Mouse (Mus musculus) urinary bladder, adult 18-20 months (tissue): ENCODE measurements around the gene Rad51b.

Experiments
- DNase-seq, 2 experiments: peaks; one replicate each; pipeline ENCODE4 v3.0.0; 2022; ENCODE audit warnings: low spot score in 2 of 2, mixed read lengths in 2 of 2

The Rad51b gene

GRCm38 (mm10) chr12:79490626-79491025 lies 193.5 kb downstream of the Rad51b start:
- no peak for DNase-seq

- DNase-seq: no peak
These were observed 195.1 kb downstream of the Rad51b start for GRCm38 (mm10) chr12:79492175-79492574.

DNA sequence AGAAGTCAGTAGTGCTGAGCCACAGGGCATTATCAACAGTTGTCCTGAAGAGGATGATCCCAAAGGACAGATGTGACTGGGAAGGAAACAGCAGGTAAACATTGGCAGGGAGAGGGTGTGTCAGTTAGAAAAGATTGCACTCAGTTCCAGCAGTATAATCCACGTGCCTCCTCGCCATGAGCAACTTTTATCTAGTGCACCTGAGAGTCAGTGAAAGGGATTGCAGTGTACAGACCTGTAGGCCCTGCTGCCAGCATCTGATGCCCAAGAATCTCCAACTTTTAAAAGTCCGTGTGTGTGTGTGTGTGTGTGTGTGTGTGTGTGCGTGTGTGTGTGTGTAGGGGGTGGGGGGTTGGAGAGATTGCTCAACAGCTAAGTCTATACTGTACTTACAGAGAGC lies 195.5 kb downstream of the Rad51b start:
- no peak for DNase-seq

- no peak for DNase-seq
These were observed 196.4 kb downstream of the Rad51b start for GRCm38 (mm10) chr12:79493481-79493880.

DNA sequence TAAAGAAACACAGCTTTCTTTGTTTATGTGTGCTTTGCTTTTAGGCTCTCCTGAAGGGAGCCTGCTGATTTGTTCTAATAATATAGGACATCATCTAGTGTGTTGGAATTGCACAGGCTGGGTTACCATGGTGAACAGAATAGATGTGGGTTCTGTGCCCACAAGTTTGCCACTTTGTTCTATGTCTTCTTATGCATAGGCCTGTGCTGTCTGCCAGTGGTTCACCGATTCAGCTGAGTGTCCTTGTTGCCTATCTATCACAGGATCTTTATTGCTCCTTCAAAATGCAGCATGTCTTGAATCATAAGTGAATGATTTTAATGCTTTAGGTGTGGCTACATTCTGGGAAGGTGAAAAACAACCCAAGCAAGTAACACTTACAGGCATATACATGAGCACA lies 201.2 kb downstream of the Rad51b start:
- DNase-seq: no peak

DNA sequence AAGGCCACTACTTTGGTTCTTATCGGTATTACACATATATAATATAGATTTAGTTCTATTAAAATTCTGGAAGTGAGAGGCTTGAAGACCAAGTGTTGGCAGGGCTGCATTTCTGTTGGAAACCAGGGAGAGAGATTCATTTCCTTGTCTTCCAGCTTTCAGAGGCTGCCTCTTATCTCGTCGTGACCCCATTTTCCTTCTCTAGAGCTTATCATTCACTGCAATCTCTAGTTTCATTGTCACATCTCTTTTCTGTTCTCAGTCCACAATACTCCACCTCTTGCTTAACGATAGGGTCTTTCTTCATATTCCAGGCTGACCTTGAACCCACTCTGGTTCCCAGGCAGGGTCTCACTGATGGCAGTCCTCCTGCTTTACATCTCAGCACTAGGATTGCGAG lies 202.7 kb downstream of the Rad51b start:
- no peak for DNase-seq

DNA sequence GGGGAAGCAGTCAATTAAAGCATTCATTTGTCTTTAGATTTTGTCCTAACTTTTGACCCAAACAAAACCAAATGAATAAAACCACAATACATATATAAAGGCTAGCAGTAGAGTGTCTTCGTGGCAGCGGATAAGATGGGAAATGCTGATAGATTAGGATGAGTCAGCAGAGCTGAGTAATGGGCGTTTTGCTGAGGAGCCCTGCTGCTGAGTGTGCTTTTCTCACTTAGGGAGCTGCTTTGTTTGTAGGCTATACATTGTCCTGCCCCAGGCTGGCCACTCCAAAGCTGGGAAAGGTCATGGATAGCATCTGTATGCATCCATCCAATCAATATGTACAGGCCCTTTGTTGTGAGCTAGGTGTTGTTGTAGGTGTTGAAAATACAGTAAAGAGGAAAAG lies 204.8 kb downstream of the Rad51b start:
- no peak for DNase-seq

- DNase-seq: no peak
These were observed 205.9 kb downstream of the Rad51b start for GRCm38 (mm10) chr12:79502862-79503581.

DNA sequence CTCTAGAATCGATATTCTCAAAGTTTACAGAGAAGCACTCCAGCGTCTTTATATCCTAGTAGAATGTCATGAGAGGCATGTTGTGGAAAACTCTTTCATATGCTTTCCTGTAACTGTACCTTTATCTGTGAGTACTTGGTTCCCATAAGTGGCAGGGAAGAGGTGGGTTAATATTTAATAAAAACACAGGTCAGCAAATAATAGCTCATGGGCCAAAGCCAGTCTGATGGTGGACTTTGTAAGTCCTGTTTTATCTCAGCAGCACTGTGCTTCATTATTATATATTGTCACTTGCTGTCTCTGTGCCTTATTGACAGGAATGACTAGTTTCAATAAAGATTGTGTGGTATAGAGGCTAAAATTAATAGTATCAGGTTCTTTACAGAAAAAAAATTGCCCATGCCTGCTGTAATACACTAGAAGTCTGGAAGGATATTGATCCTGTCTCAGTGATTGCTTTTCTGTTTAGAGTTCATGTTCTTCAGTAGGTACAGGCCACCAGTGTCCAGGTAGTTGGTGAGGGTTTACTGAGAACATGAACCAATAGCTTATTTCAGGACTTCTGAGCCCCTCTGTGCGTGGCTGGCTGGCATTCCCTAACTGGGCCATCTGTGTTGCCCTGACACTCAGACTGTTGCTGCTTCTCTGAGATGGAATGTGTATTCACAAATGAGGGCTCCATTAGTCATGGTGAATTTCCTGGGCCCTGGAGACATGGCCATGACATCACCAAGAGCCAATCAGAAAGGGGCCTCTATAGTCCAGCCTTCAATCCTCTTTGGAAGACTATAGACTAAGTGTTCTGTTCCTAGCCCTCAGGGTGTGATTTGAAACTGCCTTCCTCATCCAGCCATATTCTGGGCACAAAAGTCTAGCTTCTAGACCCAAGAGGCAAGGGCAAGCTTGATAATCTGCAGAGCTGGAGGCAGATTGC lies 206.8 kb downstream of the Rad51b start:
- DNase-seq: no peak

DNA sequence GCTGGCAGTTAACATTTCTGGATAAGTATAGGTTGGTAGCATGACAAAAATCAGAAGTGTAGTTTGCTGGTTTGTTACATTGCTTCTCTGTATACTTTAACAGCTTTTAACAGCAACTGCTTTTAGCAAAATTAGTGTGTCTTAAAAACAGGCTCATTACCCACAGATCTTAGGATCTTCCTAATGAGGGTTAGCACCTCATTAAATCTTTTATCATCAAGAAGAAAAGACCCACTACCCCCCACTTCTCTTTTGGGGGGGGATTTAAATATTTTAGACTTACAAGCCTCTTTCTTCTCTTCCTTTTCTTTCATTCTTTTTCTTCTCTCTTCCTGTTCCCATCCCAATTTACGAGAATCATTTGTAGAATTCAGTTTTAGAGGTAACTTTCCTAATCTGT lies 207.6 kb downstream of the Rad51b start:
- no peak for DNase-seq

- DNase-seq: no peak
These were observed 209.3 kb downstream of the Rad51b start for GRCm38 (mm10) chr12:79506421-79506820.

DNA sequence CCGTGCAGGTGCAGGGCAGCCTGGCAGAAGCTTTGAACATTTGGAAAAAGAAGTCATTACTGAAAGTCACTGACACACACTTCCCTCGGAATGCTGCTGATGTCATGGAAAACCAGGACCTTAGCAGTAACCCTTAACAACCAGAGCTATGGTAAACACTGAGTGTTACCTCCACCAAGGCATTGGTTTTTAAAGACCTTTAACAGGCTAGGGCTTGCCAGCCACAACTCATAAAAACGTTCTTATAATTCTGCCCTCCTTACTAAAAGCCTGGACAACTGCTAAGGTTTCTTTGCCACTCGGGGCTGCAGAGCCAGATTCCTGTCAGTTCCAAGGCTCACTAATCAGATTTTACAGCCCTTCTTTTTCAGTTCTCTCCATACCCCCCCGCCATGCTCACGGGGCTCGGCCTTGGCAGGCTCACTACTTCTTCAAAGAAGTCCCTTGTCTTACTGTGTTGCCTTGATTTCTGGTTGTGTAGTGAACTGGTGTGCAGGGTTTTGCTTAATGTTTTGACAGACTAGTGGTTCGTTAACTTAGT lies 210.1 kb downstream of the Rad51b start:
- DNase-seq: peak; percentile 34 to 60

DNA sequence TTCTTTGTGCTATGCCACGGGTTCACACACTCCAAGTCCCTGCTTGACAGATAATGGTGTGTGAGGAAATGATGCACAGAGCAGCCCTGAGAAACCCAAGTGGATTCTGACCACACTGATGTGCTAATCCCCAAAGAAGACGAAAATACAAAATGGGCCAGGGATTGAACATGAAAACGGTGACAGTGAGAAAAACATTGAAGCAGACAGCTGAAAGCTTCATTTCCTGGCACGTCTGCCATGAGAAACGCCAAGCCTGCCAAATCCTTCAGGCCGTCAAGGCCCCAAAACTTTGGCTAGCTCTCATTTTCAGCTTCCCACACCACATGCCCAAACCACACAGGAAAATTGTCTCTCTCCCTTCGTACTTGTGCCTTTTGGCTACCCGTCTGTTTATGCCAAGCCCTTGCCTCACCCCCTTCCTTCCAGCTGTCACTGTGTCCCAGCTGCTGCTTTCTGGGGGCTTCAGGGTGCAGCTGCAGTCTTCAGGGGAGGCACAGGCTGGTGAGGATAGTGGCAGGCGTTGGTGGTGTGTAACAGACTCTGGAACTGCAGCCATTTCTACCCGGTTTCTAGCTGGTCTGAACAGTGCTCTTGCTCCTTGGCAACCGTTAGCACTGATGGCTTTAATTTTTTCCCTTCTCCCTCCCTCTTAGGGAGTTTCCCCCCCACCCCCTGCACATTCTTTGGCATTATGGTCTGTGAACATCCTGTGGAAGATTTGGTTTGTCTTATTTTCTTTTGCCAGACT lies 214.5 kb downstream of the Rad51b start:
- peak in 1 of 2 experiments; percentile 25 for DNase-seq

GRCm38 (mm10) chr12:79512205-79512886 lies 215.3 kb downstream of the Rad51b start:
- no peak for DNase-seq

DNA sequence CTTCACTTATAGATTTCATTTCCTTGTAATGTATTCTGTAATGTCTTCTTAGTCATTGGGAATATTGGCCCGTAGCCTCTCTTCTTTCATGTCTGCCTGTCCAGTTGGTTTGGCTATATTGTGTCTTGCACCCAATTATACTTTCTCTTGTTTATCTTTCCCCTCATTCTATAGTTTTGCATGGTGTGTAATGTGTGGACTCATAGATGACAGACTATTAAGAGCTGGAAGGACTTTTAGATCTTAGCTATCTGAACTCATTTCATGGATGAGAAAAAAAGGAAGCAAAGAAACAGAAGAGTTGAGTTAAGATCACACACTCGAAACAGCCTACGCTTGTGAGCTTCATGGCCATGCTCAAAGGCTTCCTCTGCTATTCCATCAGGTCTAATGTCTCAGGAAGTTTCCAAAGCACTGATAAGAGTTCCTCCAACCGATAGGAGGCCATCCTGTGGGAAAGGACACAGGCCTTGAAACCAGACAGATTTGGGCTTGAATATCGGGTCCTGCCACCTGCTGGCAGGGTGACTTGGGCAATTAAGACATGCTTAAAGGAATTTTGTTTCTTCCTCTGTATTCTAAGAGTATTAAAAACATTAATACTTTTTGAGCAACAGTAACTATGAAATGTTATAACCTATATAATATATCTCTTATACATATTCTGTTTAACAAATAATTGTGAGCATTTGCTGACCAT lies 216.1 kb downstream of the Rad51b start:
- DNase-seq: no peak

DNA sequence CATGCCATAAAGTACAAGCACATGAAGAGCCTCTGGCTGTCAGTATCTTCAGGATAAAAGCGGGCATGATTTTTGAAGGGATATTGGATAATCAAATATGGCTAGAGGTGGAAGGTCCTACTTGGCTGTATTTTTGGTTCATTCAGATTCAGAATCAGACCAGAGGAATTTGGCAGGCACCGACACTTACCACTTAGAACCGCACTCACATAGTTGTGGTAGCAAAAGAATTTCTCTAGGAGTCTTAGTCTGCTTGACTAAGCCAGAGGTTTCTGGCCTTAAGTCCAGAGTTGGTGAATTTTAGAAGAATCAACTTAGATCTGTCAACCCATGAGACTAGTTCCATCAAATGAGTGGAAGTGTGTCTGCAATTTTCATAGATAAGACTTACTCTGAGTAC lies 217.6 kb downstream of the Rad51b start:
- DNase-seq: no peak

GRCm38 (mm10) chr12:79522374-79522773 lies 225.3 kb downstream of the Rad51b start:
- DNase-seq: no peak

DNA sequence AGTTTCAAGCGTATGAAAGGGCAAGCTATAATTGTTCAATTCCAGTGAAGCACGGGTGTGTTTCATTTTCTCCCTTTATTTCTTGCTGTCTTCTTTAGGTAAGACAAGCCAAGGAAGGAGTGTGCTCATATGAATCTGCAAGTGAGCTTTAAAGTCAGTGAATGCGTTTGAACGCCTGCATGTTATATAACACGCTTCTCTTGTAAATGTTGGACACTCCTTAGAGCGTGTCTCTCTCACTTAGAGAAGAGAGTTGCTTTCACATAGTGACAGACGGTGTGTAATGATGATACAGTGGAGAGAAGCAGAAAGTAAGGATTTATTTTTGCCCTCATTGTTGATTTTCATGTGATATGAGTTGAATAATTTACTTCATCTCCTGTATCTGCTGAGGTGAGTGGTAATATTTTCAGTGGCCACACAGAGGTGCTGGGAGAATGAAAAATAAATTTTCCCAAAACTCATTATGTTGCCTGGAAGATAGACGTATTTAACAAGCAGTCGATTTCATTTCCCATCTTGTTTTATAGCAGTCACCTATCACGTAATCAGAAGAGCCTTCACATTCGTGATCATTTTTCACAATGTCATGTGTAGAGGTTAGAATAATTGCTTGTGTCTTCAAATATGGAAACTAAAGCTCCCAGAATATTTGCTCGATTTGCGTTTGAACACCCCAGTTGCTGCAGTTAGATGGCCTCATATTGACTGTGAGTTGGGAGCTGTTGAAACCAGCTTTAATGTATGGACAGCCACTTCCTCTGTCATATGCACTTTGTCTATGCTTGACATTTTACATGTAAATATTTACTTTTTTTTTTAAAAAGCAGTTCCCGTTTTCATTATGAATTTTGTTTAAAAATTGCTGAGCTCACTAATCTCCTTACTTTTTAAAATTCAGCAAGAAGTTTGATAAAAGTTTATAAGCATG lies 228.1 kb downstream of the Rad51b start:
- no peak for DNase-seq

DNA sequence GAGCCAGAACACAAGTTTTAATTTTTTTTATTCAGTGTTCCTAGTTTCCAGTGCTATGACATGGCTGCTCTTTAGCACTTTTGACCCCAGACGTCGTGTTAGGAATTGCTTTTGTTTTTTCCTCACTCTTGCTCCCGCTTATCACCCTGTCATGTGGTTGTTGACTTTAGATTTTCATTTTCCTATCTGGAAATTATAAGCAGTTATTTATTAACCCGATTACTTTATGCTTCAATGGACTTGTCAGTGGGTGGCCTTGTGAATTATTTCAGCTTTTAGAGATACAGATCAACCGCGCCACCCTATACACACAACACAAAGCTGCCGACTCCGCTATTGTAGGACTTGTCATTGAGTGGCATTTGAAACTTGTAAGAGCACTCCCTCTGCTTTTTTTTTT lies 228.8 kb downstream of the Rad51b start:
- no peak for DNase-seq

- DNase-seq: no peak
These were observed 230.1 kb downstream of the Rad51b start for GRCm38 (mm10) chr12:79527222-79527621.
